13 mouse cellular contexts compared by ENCODE assay signal in genomic region chr11:113266706-113267105, GRCm38 (mm10).
DNase-seq lines count a peak whose midpoint lies in the region; ATAC-seq and TF ChIP-seq lines count a peak whose summit lies in the region.
"Had no signal": no experiment of that assay in that cellular context is flagged by ENCODE, and none has a peak within 500 bp of the region (broad histone marks: within the 10 kb centered on the region; RNA-seq: fewer than 3 reads in every experiment).

No protein-coding gene starts in this region.

- DNase-seq in embryo, embryonic 10.5 days (ENCODE audit: low spot score), result peak; percentile 39
- no peak for DNase-seq in embryo, embryonic 10 days (ENCODE audit: low spot score)
- DNase-seq in forebrain, postnatal 0 days, result peak; percentile 75
- DNase-seq in layer of hippocampus, postnatal 36 days, result peak; percentile 57 to 64
- DNase-seq in lung, postnatal 4 days, result no peak
- DNase-seq: adrenal gland, adult 8-10 months; cerebellum, adult 9-11 months; kidney, postnatal 4 days; thymus, postnatal 14 days had no signal

- peak overlapping the region; percentile 5 for H3K4me3 ChIP-seq in megakaryocyte, embryonic 14.5 days (replicated peaks)
- no peak overlapping the region for H3K4me3 ChIP-seq in forebrain, postnatal 0 days (ENCODE audit: low read depth, low read length)
- H3K4me3 ChIP-seq in intestine, postnatal 0 days (ENCODE audit: low read depth, low read length), result no peak overlapping the region

- H3K9ac ChIP-seq in forebrain, postnatal 0 days, result no peak overlapping the region
- no peak overlapping the region for H3K9ac ChIP-seq in intestine, postnatal 0 days (ENCODE audit: low read depth, low read length)
- H3K9ac ChIP-seq: liver, embryonic 14.5 days had no signal

- 46% methylated on average over 4 of the region's 4 CpGs for WGBS in forebrain, postnatal 0 days
- WGBS in intestine, postnatal 0 days, result 67% methylated on average over 4 of the region's 4 CpGs

- ATAC-seq in megakaryocyte, adult 5-6 weeks (ENCODE audit: poor library complexity, severe bottlenecking), result no peak
- peak; percentile 92 for ATAC-seq in forebrain, postnatal 0 days
- ATAC-seq in intestine, postnatal 0 days, result no peak

- no peaks in the 10 kb centered on the region; the same call in 1 of the 2 replicates for H3K4me1 ChIP-seq in megakaryocyte, embryonic 14.5 days
- H3K4me1 ChIP-seq in forebrain, postnatal 0 days (ENCODE audit: insufficient read depth), result no peaks in the 10 kb centered on the region
- 0 out of 2 replicates have a peak, but pooled peaks cover 2% of the 10 kb centered on the region for H3K4me1 ChIP-seq in intestine, postnatal 0 days (replicated peaks; ENCODE audit: control insufficient read depth, insufficient read depth, low read length)

- peak overlapping the region; percentile 42 for H3K27ac ChIP-seq in forebrain, postnatal 0 days (ENCODE audit: low read depth, low read length)
- no peak overlapping the region for H3K27ac ChIP-seq in intestine, postnatal 0 days (ENCODE audit: low read depth, low read length)
- H3K27ac ChIP-seq: liver, embryonic 14.5 days had no signal

- no peak overlapping the region for H3K4me2 ChIP-seq in forebrain, postnatal 0 days (ENCODE audit: low read depth)
- no peak overlapping the region for H3K4me2 ChIP-seq in intestine, postnatal 0 days (replicated peaks; ENCODE audit: low read depth)

- no peak for TF ChIP-seq CTCF in forebrain, postnatal 0 days (IDR thresholded peaks at IDR 0.05; ENCODE audit: low read depth)
- no peak for TF ChIP-seq CTCF in intestine, postnatal 0 days (IDR thresholded peaks at IDR 0.05; ENCODE audit: low read depth)

- peaks cover 30% of the 10 kb centered on the region for H3K9me3 ChIP-seq in megakaryocyte, embryonic 14.5 days
- no peaks in the 10 kb centered on the region for H3K9me3 ChIP-seq in forebrain, postnatal 0 days (ENCODE audit: low read length)
- H3K9me3 ChIP-seq in intestine, postnatal 0 days (ENCODE audit: control insufficient read depth), result no peaks in the 10 kb centered on the region

- no peaks in the 10 kb centered on the region for H3K27me3 ChIP-seq in megakaryocyte, embryonic 14.5 days (replicated peaks)
- H3K27me3 ChIP-seq in forebrain, postnatal 0 days (ENCODE audit: insufficient read depth, low read length), result no peaks in the 10 kb centered on the region
- H3K27me3 ChIP-seq in intestine, postnatal 0 days (replicated peaks; ENCODE audit: control insufficient read depth, insufficient read depth, low read length), result no peaks in the 10 kb centered on the region

- H3K36me3 ChIP-seq in megakaryocyte, embryonic 14.5 days (replicated peaks; ENCODE audit: low read length), result no peaks in the 10 kb centered on the region
- no peaks in the 10 kb centered on the region for H3K36me3 ChIP-seq in forebrain, postnatal 0 days (ENCODE audit: insufficient read depth)
- no peaks in the 10 kb centered on the region for H3K36me3 ChIP-seq in intestine, postnatal 0 days (ENCODE audit: control insufficient read depth, insufficient read depth)

Comparison
In these comparisons a context has a peak if more than half of its experiments do, and no peak if none do; other contexts are left out.
1. DNase-seq: peak in embryo, embryonic 10.5 days (single experiment), forebrain, postnatal 0 days (single experiment) and layer of hippocampus, postnatal 36 days (2 of 2); none in embryo, embryonic 10 days (single experiment) and lung, postnatal 4 days (0 of 2).